Mouse (Mus musculus) embryonic facial prominence, embryonic 14.5 days (tissue): ENCODE data around the gene Vps35l. TPM values are rescaled to one million over a fixed set of nuclear protein-coding genes. Genes with fewer than 3 reads are reported as not detected.

ENCODE experiments used
- ATAC-seq: fragments of 200-750 bp; cut with Nextera tagmentation; 2 replicates; pipeline ENCODE4 v1.8.0; 2017; ENCODE audit warnings: low read depth, moderate number of reproducible peaks, moderate TSS enrichment
- DNase-seq: peaks from one replicate; pipeline ENCODE4 v3.0.0-alpha.2; 2015; ENCODE audit warnings: low spot score
- H3K27ac ChIP-seq: fragments of 300-500 bp; sonication (generic); replicated peaks from 2 replicates; pipeline ENCODE4 v1.5.1; 2014; ENCODE audit warnings: low read depth, mild to moderate bottlenecking, low read length, moderate library complexity
- H3K27me3 ChIP-seq: fragments of 300-500 bp; sonication (generic); replicated peaks from 2 replicates; pipeline ENCODE4 v1.6.1; 2014; ENCODE audit warnings: low read length; ENCODE audit not compliant: control insufficient read depth, insufficient read depth
- H3K36me3 ChIP-seq: fragments of 300-500 bp; sonication (generic); 2 replicates; pipeline ENCODE4 v1.6.1; 2014; ENCODE audit warnings: low read length, mixed read lengths; ENCODE audit not compliant: control insufficient read depth, insufficient read depth
- H3K4me1 ChIP-seq: fragments of 300-500 bp; sonication (generic); 2 replicates; pipeline ENCODE4 v1.6.1; 2014; ENCODE audit warnings: antibody characterized with exemption, low read length; ENCODE audit not compliant: control insufficient read depth, insufficient read depth
- H3K4me2 ChIP-seq: fragments of 300-500 bp; sonication (generic); 2 replicates; pipeline ENCODE4 v1.6.1; 2014; ENCODE audit warnings: low read depth, mild to moderate bottlenecking, low read length, moderate library complexity, mixed read lengths
- H3K4me3 ChIP-seq: fragments of 300-500 bp; sonication (generic); 2 replicates; pipeline ENCODE4 v1.5.1; 2014; ENCODE audit warnings: low read depth, mild to moderate bottlenecking, low read length
- H3K9ac ChIP-seq: fragments of 300-500 bp; sonication (generic); 2 replicates; pipeline ENCODE4 v1.6.1; 2014; ENCODE audit warnings: low read depth, mild to moderate bottlenecking, low read length, moderate library complexity, mixed read lengths
- H3K9me3 ChIP-seq: fragments of 300-500 bp; sonication (generic); 2 replicates; pipeline ENCODE4 v1.6.1; 2016; ENCODE audit warnings: low read length; ENCODE audit not compliant: control insufficient read depth
- WGBS: fragments of 180-500 bp; shearing (Covaris S2); extraction: QIAGEN DNeasy Blood & Tissue Kit; methylation state at CpG from one replicate; pipeline ENCODE4 v1.1.7; 2014; 5-methylcytosine and 5-hydroxymethylcytosine counted together
- polyA plus RNA-seq: library from polyadenylated mRNA; unstranded; fragments of >200 nt; fragmentation: Nextera tagmentation; extraction: Ambion mirVana; gene quantifications from 2 replicates; pipeline ENCODE4 v1.2.1, GENCODE M21; 2014

The Vps35l gene
- polyA plus RNA-seq, 1 experiment from 2014 or later: 62.7 TPM

- peaks cover 8% of the 10 kb centered on the region for H3K4me1 ChIP-seq
- peak overlapping the region; percentile 91 for H3K9ac ChIP-seq
- peak overlapping the region; percentile 81 for H3K4me2 ChIP-seq
- no peaks in the 10 kb centered on the region for H3K36me3 ChIP-seq
- ATAC-seq (no peak), DNase-seq (no peak)
- 26% methylated on average over 6 of the region's 6 CpGs for WGBS
- peak overlapping the region; percentile 77; the same call in 1 of the 2 replicates for H3K27ac ChIP-seq
- no peaks in the 10 kb centered on the region for H3K27me3 ChIP-seq
- peak overlapping the region; percentile 89 for H3K4me3 ChIP-seq
- no peaks in the 10 kb centered on the region for H3K9me3 ChIP-seq
These were observed 34.0 kb upstream of the Vps35l start for GRCm38 (mm10) chr7:118706051-118706450.

GRCm38 (mm10) chr7:118706488-118706887 lies 33.5 kb upstream of the Vps35l start:
- WGBS: 86% methylated on average over 5 of the region's 5 CpGs
- H3K4me3 ChIP-seq: no peak overlapping the region
- H3K4me1 ChIP-seq: peaks cover 8% of the 10 kb centered on the region
- H3K4me2 ChIP-seq: no peak overlapping the region
- DNase-seq (no peak), ATAC-seq (no peak)
- no peaks in the 10 kb centered on the region for H3K9me3 ChIP-seq
- H3K27ac ChIP-seq: no peak overlapping the region
- H3K27me3 ChIP-seq: no peaks in the 10 kb centered on the region
- no peaks in the 10 kb centered on the region for H3K36me3 ChIP-seq
- no peak overlapping the region for H3K9ac ChIP-seq

GRCm38 (mm10) chr7:118707216-118707615 lies 32.8 kb upstream of the Vps35l start:
- Histone ChIP-seq H3K4me1 (peaks cover 8% of the 10 kb centered on the region), H3K4me3 (no peak overlapping the region), H3K9me3 (no peaks in the 10 kb centered on the region), H3K4me2 (no peak overlapping the region), H3K27ac (no peak overlapping the region), H3K36me3 (no peaks in the 10 kb centered on the region), H3K27me3 (no peaks in the 10 kb centered on the region), H3K9ac (no peak overlapping the region)
- ATAC-seq: no peak
- DNase-seq: no peak
- 73% methylated on average over 2 of the region's 2 CpGs for WGBS

GRCm38 (mm10) chr7:118708002-118708401 lies 32.0 kb upstream of the Vps35l start:
- Histone ChIP-seq H3K4me2 (no peak overlapping the region), H3K36me3 (no peaks in the 10 kb centered on the region), H3K9ac (no peak overlapping the region), H3K4me1 (peaks cover 9% of the 10 kb centered on the region), H3K9me3 (no peaks in the 10 kb centered on the region), H3K4me3 (no peak overlapping the region), H3K27me3 (no peaks in the 10 kb centered on the region), H3K27ac (no peak overlapping the region)
- DNase-seq: no peak
- 90% methylated on average over 4 of the region's 4 CpGs for WGBS
- ATAC-seq: no peak

- Histone ChIP-seq H3K4me1 (peaks cover 4% of the 10 kb centered on the region; the same call in 1 of the 2 replicates), H3K9ac (no peak overlapping the region), H3K27me3 (no peaks in the 10 kb centered on the region), H3K4me2 (no peak overlapping the region), H3K27ac (no peak overlapping the region), H3K9me3 (no peaks in the 10 kb centered on the region), H3K36me3 (0 out of 2 replicates have a peak, but pooled peaks cover 6% of the 10 kb centered on the region), H3K4me3 (no peak overlapping the region)
- WGBS: 68% methylated on average over 5 of the region's 5 CpGs
- ATAC-seq: no peak
- no peak for DNase-seq
These were observed 29.2 kb upstream of the Vps35l start for GRCm38 (mm10) chr7:118710776-118711175.

- Histone ChIP-seq H3K27me3 (no peaks in the 10 kb centered on the region), H3K4me3 (peak within 1 kb of the TSS; percentile 80), H3K36me3 (peaks cover 13% of the 10 kb centered on the region; the same call in 1 of the 2 replicates), H3K4me1 (peaks cover 4% of the 10 kb centered on the region; the same call in 1 of the 2 replicates), H3K4me2 (peak within 1 kb of the TSS; percentile 73), H3K9ac (peak within 1 kb of the TSS; percentile 76), H3K27ac (no peak within 1 kb of the TSS; the same call in 1 of the 2 replicates), H3K9me3 (no peaks in the 10 kb centered on the region)
- peak; percentile 99 for DNase-seq
- peak; percentile 98 for ATAC-seq
- WGBS: 1% methylated on average over 41 of the region's 48 CpGs
These were observed 27.5 kb upstream of the Vps35l start, which contains the start of gene Ccp110 for GRCm38 (mm10) chr7:118712228-118713173. Ccp110 (plus strand) TSS chr7:118712552.

GRCm38 (mm10) chr7:118714873-118715272 lies 25.2 kb upstream of the Vps35l start:
- DNase-seq: no peak
- no peak overlapping the region for H3K4me2 ChIP-seq
- H3K9me3 ChIP-seq: no peaks in the 10 kb centered on the region
- no peak overlapping the region for H3K27ac ChIP-seq
- H3K27me3 ChIP-seq: no peaks in the 10 kb centered on the region
- no peak overlapping the region for H3K4me3 ChIP-seq
- ATAC-seq: no peak
- peaks cover 32% of the 10 kb centered on the region; the same call in 1 of the 2 replicates for H3K36me3 ChIP-seq
- no peak overlapping the region for H3K9ac ChIP-seq
- 90% methylated on average over 1 of the region's 1 CpGs for WGBS
- H3K4me1 ChIP-seq: peaks cover 4% of the 10 kb centered on the region; the same call in 1 of the 2 replicates

- no peak overlapping the region for H3K4me3 ChIP-seq
- H3K9ac ChIP-seq: no peak overlapping the region
- H3K4me1 ChIP-seq: 0 out of 2 replicates have a peak, but pooled peaks cover 3% of the 10 kb centered on the region
- H3K27ac ChIP-seq: no peak overlapping the region
- H3K27me3 ChIP-seq: no peaks in the 10 kb centered on the region
- H3K4me2 ChIP-seq: no peak overlapping the region
- H3K36me3 ChIP-seq: peaks cover 57% of the 10 kb centered on the region
- DNase-seq: no peak
- no peak for ATAC-seq
- 93% methylated on average over 4 of the region's 4 CpGs for WGBS
- no peaks in the 10 kb centered on the region for H3K9me3 ChIP-seq
These were observed 22.0 kb upstream of the Vps35l start for GRCm38 (mm10) chr7:118718066-118718465.
